Mouse (Mus musculus): ENCODE measurements around the gene Hsd3b7. TPM values are rescaled to one million over a fixed set of nuclear protein-coding genes. Genes with fewer than 3 reads are reported as not detected.
"Not testable (repeated sequence)": the region's sequence is repeated elsewhere in the genome, so short reads cannot be mapped to it uniquely, and the experiment has no call there.

Gene Hsd3b7
- polyA plus RNA-seq, 1 experiment from 2014 or later = 80.3 TPM

GRCm38 (mm10) chr7:127817776-127818175 lies 17.4 kb downstream of the Hsd3b7 start:
- Histone ChIP-seq H3K9me3 (replicated peaks; ENCODE audit: control insufficient read depth, low read length) (no peaks in the 10 kb centered on the region), H3K9ac (ENCODE audit: low read depth, low read length) (no peak overlapping the region), H3K4me1 (ENCODE audit: control insufficient read depth, low read depth, low read length) (peaks cover 11% of the 10 kb centered on the region; the same call in 1 of the 2 replicates), H3K27ac (ENCODE audit: low read length) (no peak overlapping the region), H3K36me3 (ENCODE audit: control insufficient read depth, insufficient read depth) (no peaks in the 10 kb centered on the region), H3K4me3 (ENCODE audit: low read depth, low read length) (no peak overlapping the region), H3K4me2 (ENCODE audit: low read depth, low read length) (no peak overlapping the region), H3K27me3 (ENCODE audit: control insufficient read depth, insufficient read depth, low read depth, low read length) (no peaks in the 10 kb centered on the region)
- WGBS (ENCODE audit: insufficient replicate concordance) = 79% methylated on average over 5 of the region's 5 CpGs
- ATAC-seq (ENCODE audit: low read depth) = no peak

GRCm38 (mm10) chr7:127820836-127821509 lies 20.6 kb downstream of the Hsd3b7 start:
- peaks cover 4% of the 10 kb centered on the region; the same call in 1 of the 2 replicates for H3K4me1 ChIP-seq (ENCODE audit: control insufficient read depth, low read depth, low read length)
- no peaks in the 10 kb centered on the region for H3K36me3 ChIP-seq (ENCODE audit: control insufficient read depth, insufficient read depth)
- H3K27ac ChIP-seq (ENCODE audit: low read length) = no peak overlapping the region
- no peak overlapping the region for H3K4me2 ChIP-seq (ENCODE audit: low read depth, low read length)
- H3K4me3 ChIP-seq (ENCODE audit: low read depth, low read length) = no peak overlapping the region
- H3K9me3 ChIP-seq (replicated peaks; ENCODE audit: control insufficient read depth, low read length) = no peaks in the 10 kb centered on the region
- no peak overlapping the region for H3K9ac ChIP-seq (ENCODE audit: low read depth, low read length)
- WGBS (ENCODE audit: insufficient replicate concordance) = 34% methylated on average over 13 of the region's 13 CpGs
- ATAC-seq (ENCODE audit: low read depth) = no peak
- H3K27me3 ChIP-seq (ENCODE audit: control insufficient read depth, insufficient read depth, low read depth, low read length) = peaks cover 9% of the 10 kb centered on the region

- 69% methylated on average over 3 of the region's 3 CpGs for WGBS (ENCODE audit: insufficient replicate concordance)
- H3K9ac ChIP-seq (ENCODE audit: low read depth, low read length) = no peak overlapping the region
- no peak overlapping the region for H3K4me2 ChIP-seq (ENCODE audit: low read depth, low read length)
- H3K27ac ChIP-seq (ENCODE audit: low read length) = no peak overlapping the region
- ATAC-seq (ENCODE audit: low read depth) = no peak
- no peak overlapping the region for H3K4me3 ChIP-seq (ENCODE audit: low read depth, low read length)
- peaks cover 9% of the 10 kb centered on the region for H3K27me3 ChIP-seq (ENCODE audit: control insufficient read depth, insufficient read depth, low read depth, low read length)
- no peaks in the 10 kb centered on the region for H3K4me1 ChIP-seq (ENCODE audit: control insufficient read depth, low read depth, low read length)
- no peaks in the 10 kb centered on the region for H3K9me3 ChIP-seq (replicated peaks; ENCODE audit: control insufficient read depth, low read length)
- H3K36me3 ChIP-seq (ENCODE audit: control insufficient read depth, insufficient read depth) = no peaks in the 10 kb centered on the region
These were observed 22.1 kb downstream of the Hsd3b7 start for GRCm38 (mm10) chr7:127822494-127822893.

- Histone ChIP-seq H3K4me1 (ENCODE audit: control insufficient read depth, low read depth, low read length) (no peaks in the 10 kb centered on the region), H3K4me3 (ENCODE audit: low read depth, low read length) (no peak overlapping the region), H3K9me3 (replicated peaks; ENCODE audit: control insufficient read depth, low read length) (no peaks in the 10 kb centered on the region), H3K9ac (ENCODE audit: low read depth, low read length) (no peak overlapping the region), H3K36me3 (ENCODE audit: control insufficient read depth, insufficient read depth) (no peaks in the 10 kb centered on the region), H3K4me2 (ENCODE audit: low read depth, low read length) (no peak overlapping the region), H3K27ac (ENCODE audit: low read length) (no peak overlapping the region), H3K27me3 (ENCODE audit: control insufficient read depth, insufficient read depth, low read depth, low read length) (peaks cover 9% of the 10 kb centered on the region)
- no peak for ATAC-seq (ENCODE audit: low read depth)
- WGBS (ENCODE audit: insufficient replicate concordance) = 68% methylated on average over 11 of the region's 11 CpGs
These were observed 23.1 kb downstream of the Hsd3b7 start for GRCm38 (mm10) chr7:127823236-127824171.

GRCm38 (mm10) chr7:127824176-127824871 lies 23.9 kb downstream of the Hsd3b7 start, which contains the start of the genes Stx4a and Stx1b:
Stx4a (plus strand) TSS chr7:127824294.
Stx1b (minus strand) TSS chr7:127824549.
- Histone ChIP-seq H3K27ac (ENCODE audit: low read length) (no peak within 1 kb of the TSS), H3K9me3 (replicated peaks; ENCODE audit: control insufficient read depth, low read length) (no peaks in the 10 kb centered on the region), H3K4me3 (ENCODE audit: low read depth, low read length) (peak within 1 kb of the TSS; percentile 25; the same call in 1 of the 2 replicates), H3K4me2 (ENCODE audit: low read depth, low read length) (peak within 1 kb of the TSS; percentile 31), H3K27me3 (ENCODE audit: control insufficient read depth, insufficient read depth, low read depth, low read length) (peaks cover 9% of the 10 kb centered on the region), H3K36me3 (ENCODE audit: control insufficient read depth, insufficient read depth) (no peaks in the 10 kb centered on the region), H3K4me1 (ENCODE audit: control insufficient read depth, low read depth, low read length) (no peaks in the 10 kb centered on the region), H3K9ac (ENCODE audit: low read depth, low read length) (no peak within 1 kb of the TSS)
- no peak for ATAC-seq (ENCODE audit: low read depth)
- WGBS (ENCODE audit: insufficient replicate concordance) = 14% methylated on average over 36 of the region's 38 CpGs

- no peaks in the 10 kb centered on the region for H3K9me3 ChIP-seq (replicated peaks; ENCODE audit: control insufficient read depth, low read length)
- peaks cover 2% of the 10 kb centered on the region for H3K4me1 ChIP-seq (ENCODE audit: control insufficient read depth, low read depth, low read length)
- H3K4me3 ChIP-seq (ENCODE audit: low read depth, low read length) = no peak overlapping the region
- no peaks in the 10 kb centered on the region for H3K36me3 ChIP-seq (ENCODE audit: control insufficient read depth, insufficient read depth)
- H3K9ac ChIP-seq (ENCODE audit: low read depth, low read length) = no peak overlapping the region
- ATAC-seq (ENCODE audit: low read depth) = no peak
- H3K27ac ChIP-seq (ENCODE audit: low read length) = no peak overlapping the region
- no peak overlapping the region for H3K4me2 ChIP-seq (ENCODE audit: low read depth, low read length)
- peaks cover 3% of the 10 kb centered on the region; the same call in 1 of the 2 replicates for H3K27me3 ChIP-seq (ENCODE audit: control insufficient read depth, insufficient read depth, low read depth, low read length)
- 63% methylated on average over 2 of the region's 2 CpGs for WGBS (ENCODE audit: insufficient replicate concordance)
These were observed 35.1 kb downstream of the Hsd3b7 start for GRCm38 (mm10) chr7:127835550-127835949.

GRCm38 (mm10) chr7:127837473-127837872 lies 37.1 kb downstream of the Hsd3b7 start:
- Histone ChIP-seq H3K4me1 (ENCODE audit: control insufficient read depth, low read depth, low read length) (peaks cover 9% of the 10 kb centered on the region), H3K9me3 (replicated peaks; ENCODE audit: control insufficient read depth, low read length) (no peaks in the 10 kb centered on the region), H3K27me3 (ENCODE audit: control insufficient read depth, insufficient read depth, low read depth, low read length) (no peaks in the 10 kb centered on the region), H3K4me2 (ENCODE audit: low read depth, low read length) (no peak overlapping the region), H3K36me3 (ENCODE audit: control insufficient read depth, insufficient read depth) (no peaks in the 10 kb centered on the region), H3K27ac (ENCODE audit: low read length) (no peak overlapping the region), H3K9ac (ENCODE audit: low read depth, low read length) (no peak overlapping the region), H3K4me3 (ENCODE audit: low read depth, low read length) (no peak overlapping the region)
- WGBS (ENCODE audit: insufficient replicate concordance) = 76% methylated on average over 5 of the region's 5 CpGs
- ATAC-seq (ENCODE audit: low read depth) = no peak

- H3K9me3 ChIP-seq (replicated peaks; ENCODE audit: control insufficient read depth, low read length); H3K4me3 ChIP-seq (ENCODE audit: low read depth, low read length); H3K27ac ChIP-seq (ENCODE audit: low read length); H3K9ac ChIP-seq (ENCODE audit: low read depth, low read length); H3K27me3 ChIP-seq (ENCODE audit: control insufficient read depth, insufficient read depth, low read depth, low read length); H3K36me3 ChIP-seq (ENCODE audit: control insufficient read depth, insufficient read depth); ATAC-seq (ENCODE audit: low read depth); H3K4me2 ChIP-seq (ENCODE audit: low read depth, low read length): not testable (repeated sequence)
- peaks cover 13% of the 10 kb centered on the region for H3K4me1 ChIP-seq (ENCODE audit: control insufficient read depth, low read depth, low read length)
- 73% methylated on average over 4 of the region's 4 CpGs for WGBS (ENCODE audit: insufficient replicate concordance)
These were observed 37.5 kb downstream of the Hsd3b7 start for GRCm38 (mm10) chr7:127837878-127838277.

All from liver, embryonic 16.5 days (tissue).